Mouse (Mus musculus): ENCODE measurements at regions not wholly inside any gene's neighbourhood (a gene's known extent, or its start where the extent isn't known, plus 50 kb on each side); places are given as distances from the start of the nearest gene placed in this dataset.

DNA sequence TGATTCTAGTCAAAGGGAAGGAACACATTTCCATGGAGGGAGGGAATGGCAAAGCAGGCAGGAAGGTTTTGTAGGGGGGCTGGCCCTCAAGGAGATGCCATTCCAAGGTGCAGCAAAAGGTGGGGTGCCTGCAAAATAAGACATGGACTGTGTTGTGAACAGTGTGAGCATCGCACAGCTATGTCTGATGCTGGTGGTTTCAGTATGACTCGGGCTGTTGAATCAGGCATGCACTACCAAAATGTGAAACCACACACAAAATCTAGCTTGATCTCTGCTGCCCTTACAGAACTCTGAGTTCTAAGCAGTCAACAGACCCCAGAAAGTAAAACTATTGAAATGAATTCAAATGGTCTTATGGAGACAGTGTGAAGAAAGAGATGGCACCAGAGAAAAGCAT, 339.7 kb downstream of the Zfp619 start:
- no peak for ATAC-seq (replicated peaks; ENCODE audit: poor library complexity, severe bottlenecking)

DNA sequence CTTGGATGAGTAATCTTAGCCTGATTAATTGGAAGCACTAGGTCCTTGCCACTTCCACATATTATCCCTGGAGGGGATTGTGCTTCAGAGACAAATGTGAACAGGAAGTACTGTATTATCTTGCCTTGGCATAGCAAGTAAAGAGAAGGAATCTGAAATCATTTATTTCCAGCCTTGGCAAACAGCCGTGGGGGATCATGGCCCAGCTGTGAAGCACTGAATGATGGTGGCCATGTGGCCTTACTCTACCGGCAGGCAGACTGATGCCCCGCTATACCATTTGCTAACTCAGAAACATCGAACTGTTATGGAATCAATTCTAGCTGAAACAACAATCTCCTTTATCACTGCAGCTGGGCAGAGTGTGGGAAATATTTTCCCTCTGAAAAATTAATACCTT, 345.3 kb downstream of the Zfp619 start:
- ATAC-seq (replicated peaks; ENCODE audit: poor library complexity, severe bottlenecking): no peak

DNA sequence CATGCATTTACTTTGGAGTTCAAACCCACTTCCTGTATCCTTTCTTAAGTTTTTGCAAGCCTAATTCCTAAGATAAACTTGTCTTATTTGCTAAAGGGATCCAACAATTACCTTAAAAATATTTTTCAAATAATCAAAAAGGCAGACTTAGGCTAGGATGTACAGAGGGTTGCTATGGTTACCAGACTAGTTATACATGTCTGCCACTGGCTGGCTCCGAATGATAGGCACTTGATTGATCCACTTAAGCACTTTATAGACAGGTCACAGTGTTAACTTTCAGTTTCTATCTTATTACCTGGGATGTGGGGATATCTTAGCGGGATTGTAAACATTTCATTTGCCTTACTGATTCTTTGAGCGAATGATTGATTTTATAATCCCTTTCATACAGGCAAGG, 346.6 kb downstream of the Zfp619 start:
- ATAC-seq (replicated peaks; ENCODE audit: poor library complexity, severe bottlenecking): no peak

DNA sequence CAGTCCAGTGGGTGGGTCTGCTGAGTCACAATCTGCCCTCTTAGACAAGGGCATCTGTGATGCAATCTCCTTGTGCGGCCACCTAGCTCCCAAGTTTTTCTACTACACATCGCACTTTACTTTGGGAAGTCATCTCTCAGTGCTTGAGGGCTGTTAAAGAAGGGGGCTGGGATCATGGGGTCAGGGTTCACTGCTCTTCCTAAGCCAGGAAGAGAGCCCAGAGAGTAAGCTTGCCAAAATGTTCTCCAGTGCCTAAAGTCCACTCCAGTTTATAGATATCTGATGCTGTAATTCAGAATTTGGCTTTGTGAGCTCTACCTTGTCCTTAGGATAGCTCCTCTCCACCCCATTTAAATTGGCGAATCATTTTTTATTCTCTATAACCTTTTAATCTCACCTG, 347.2 kb downstream of the Zfp619 start:
- ATAC-seq (replicated peaks; ENCODE audit: poor library complexity, severe bottlenecking): no peak

DNA sequence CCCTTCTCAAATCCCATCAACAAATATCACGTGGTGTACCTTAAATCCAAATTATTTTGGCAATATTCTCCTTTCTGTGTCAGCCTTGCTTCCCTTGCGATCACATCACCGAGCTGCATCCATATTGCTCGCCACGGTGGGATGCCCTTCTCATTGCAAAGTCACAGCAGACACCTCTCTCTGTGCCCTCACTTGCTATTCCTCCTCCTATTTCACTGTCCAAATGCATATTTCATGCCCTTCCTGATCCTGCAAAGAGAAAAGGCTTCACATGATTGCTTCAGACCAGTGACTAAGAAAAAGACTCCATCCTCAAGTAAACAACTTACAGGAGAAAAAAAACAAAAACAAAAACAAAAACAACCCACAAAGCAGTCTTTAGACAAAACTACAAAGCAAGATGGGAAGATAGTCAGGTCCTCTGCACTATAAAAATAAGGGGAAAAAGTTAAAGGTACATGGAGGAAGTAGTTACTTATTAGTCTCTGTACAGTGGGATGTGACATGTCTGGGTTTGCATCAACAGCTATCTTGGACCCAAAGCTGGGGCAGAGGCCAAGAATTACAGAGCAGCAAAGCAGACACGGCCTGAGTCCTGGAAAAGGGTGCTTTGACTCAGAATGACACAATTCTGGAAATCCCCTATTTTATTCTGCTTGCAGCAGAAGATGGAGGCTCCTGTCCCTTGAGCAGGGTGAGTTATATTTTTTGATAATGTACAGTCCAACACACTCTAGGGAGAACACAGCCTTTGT, 349.3 kb downstream of the Zfp619 start:
- no peak for ATAC-seq (replicated peaks; ENCODE audit: poor library complexity, severe bottlenecking)

DNA sequence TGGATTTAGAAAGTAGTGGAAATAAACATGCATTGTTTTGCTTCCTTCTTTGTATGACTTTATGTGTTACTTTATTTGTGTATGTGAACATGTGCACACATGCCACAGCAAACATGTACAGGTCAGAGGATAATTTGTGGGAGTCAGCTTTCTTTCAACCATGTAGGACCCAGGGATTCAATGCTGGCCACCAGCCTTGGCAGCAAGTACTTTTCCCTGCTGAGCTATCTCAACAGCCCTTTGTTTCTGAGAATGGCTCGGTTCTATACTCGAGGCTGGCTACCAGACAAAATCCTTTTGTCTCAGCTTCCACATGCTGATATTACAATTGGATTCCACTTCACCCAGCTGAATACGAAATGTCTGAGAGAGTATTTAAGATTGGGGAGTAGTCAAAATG, 349.9 kb downstream of the Zfp619 start:
- ATAC-seq (replicated peaks; ENCODE audit: poor library complexity, severe bottlenecking): no peak

DNA sequence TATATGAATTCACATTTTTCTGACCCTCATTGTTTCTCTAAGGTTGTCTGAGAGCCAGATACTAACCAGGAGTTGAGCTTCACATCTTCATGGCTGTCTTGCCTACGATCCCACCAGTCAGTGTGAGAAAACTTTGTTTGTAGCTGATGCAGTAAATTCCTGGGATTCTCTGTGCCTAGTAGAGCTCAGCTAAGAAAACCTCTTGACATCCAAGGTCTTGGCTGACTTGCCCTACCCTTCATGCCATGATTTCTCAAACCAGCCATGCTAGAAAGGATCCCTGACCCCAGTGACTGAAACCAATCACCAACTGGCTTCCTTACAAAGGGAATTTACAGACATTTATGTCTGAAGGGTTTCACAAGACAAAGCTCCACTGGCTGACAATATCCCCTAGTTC, 364.5 kb downstream of the Zfp619 start:
- ATAC-seq (replicated peaks; ENCODE audit: poor library complexity, severe bottlenecking): no peak

DNA sequence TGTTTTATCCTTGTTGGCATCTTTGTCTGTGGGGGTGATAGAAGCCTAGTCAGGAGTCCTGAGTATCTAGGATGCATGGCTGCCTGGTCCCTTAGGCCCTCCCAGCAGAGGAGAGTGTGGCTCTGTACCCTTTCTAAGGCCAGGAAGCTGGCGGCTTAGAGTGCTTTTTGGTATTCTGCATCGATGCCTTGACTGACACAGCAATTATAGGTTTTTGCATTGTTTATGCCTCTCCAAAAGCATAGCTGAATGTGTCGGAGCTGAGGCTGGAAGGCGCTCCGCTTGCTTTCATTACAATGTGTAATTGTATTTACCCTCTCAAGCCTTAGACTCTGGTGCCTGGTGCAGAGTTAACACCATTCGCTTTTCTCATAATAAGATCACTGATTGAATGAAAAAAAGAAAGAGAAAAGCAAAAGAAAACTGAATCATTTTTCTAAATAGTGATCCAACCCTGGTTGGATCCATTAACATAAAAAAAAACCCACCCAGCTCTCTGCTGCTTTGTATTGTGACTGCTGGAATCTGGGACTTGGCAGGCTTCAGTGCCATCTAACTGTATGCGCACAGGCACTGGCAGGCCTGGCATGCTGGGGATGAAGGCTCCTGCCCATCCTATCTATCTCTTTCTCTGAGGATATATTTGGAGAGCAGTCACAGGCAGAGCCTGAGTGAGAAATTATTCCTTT, 376.8 kb downstream of the Zfp619 start:
- ATAC-seq (replicated peaks; ENCODE audit: poor library complexity, severe bottlenecking): no peak

DNA sequence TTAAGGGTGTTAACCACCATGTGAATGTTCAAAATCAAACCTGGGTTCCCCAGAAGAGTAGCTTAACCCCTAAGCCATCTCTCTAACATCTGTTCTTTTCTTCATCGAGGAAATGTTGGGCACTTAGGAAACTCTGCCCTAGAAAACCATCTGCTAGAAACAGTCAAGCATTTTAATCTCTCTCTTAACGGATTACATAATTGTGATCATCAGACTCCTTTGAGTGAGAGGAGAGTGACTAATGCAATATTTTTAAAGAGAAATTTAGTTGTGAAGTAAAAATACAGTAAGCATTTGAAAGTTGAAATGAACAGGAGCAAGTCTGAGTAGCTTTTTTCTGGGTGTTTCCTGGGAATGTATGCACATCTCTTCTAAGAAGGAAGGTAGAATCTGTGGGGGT, 379.4 kb downstream of the Zfp619 start:
- no peak for ATAC-seq (replicated peaks; ENCODE audit: poor library complexity, severe bottlenecking)

DNA sequence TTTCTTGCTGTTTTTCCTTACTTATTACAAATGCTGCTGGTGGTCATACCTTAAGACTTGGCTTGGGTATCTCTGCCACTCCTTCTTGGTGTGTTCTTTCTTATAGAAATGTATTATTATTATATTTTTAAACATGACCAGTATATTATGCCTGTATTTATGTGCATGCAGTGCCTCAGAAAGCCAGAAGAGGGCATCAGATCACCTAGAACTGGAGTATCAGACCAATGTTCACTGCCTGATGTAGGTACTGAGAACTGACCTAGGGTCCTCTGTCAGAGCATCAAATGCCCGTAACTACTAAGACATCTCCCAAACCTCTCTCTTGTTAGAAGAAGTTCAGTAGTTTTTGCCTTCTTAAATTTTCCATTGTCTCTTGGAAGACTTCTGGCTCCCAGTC, 380.7 kb downstream of the Zfp619 start:
- no peak for ATAC-seq (replicated peaks; ENCODE audit: poor library complexity, severe bottlenecking)

DNA sequence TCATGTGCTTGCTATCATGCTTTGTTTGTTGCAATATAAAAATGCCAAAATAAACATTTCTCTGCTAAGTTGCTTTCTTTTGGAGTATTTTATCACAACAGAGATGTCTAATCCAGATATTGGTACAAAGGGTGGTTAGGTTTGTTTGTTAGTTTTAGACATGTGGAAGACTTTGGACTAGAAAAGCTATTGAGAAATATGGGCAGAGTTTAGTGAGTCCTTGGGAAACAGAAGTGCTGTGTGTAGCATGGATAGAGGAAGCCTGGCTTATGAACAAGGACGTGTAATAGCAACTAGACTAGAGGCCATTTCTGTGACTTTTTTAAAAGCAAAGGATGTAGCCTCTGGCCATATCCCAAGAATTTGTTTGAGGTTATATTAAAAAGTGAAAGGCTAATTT, 416.4 kb downstream of the Zfp619 start:
- no peak for ATAC-seq (replicated peaks; ENCODE audit: poor library complexity, severe bottlenecking)

DNA sequence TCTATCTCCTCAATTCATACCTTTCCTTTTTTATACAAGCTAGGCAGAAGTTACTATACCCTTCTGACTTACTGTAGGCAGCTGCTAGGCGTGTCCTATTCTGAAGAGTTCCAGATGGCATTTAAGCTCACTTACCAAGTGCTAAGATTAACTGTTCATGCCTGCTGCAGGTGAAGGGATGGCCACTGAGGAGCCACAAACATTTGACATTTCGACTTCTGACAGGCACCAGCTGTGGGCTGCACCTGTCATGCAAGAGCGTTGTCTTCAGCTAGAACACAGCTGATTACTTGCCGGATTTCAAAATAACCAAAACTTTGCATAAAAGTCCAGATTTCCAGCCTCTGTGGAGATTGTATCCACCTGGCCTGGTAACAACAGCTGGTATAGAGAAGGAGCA, 419.7 kb downstream of the Zfp619 start:
- ATAC-seq (replicated peaks; ENCODE audit: poor library complexity, severe bottlenecking): no peak

DNA sequence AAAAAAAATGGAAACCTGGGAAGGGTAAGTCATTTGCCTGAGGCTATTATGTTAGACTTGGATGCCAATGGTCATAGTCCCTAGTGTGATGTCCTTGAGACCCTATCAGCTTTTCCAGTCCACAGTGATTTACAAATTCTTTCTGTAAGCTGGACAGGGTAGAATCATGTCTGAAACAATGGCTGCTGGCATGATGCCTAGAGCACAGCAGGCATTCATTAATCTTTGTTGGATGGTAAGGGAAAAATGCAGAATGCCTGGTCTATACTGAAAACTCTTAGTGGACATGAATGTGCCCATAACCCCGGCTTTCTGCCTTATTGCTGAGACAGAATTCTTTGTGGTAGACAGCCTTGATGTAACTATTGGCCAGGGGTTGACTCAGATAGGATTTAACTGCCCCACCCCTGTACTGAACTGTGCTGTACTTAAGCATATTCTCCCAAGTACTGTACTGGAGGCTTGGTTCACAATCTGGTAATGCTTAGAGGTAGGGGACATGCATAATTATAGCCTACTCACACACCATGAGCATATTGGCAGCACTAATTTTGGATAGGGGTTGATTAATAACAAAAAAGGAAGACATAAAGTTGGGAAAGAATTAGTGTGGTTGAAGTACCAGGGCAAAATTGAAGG, 424.8 kb downstream of the Zfp619 start:
- ATAC-seq (replicated peaks; ENCODE audit: poor library complexity, severe bottlenecking): no peak

DNA sequence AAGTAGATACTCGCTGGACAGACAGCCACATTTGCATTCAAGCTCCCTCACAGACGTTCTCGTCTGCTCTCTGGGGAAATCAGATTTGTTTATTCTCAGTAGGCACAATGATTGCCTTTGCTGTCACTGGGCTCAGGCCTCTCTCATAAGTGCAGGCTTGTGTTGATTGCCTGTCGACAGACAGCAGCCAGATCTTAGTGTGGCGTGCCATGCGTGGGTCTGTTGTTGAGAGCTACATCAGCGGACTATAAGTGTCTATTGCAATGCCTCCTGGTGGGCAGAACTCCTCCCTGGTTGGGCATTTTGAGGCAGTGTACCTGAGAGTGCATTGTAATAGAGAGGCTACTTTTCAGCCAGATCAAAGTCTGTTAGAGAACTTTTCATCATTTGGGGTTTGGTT, 436.5 kb downstream of the Zfp619 start:
- ATAC-seq (replicated peaks; ENCODE audit: poor library complexity, severe bottlenecking): no peak

DNA sequence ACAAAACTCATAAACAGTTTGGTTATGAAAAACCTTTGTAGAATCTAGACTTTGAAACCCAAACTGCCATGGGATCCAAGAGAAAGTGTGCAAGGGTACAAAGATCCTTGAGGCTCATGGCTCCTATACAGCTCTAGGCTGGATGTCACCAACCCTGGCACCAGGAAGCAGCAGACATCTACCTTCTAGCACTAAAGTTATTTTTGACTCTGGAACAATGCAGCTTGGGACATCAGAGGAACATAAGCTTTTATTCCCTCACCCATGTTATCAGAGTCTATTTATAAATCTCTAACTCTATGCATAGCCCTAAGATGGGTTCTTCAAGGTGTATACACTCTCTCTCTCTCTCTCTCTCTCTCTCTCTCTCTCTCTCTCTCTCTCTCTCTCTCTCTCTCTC, 437.4 kb downstream of the Zfp619 start:
- ATAC-seq (replicated peaks; ENCODE audit: poor library complexity, severe bottlenecking): no peak

DNA sequence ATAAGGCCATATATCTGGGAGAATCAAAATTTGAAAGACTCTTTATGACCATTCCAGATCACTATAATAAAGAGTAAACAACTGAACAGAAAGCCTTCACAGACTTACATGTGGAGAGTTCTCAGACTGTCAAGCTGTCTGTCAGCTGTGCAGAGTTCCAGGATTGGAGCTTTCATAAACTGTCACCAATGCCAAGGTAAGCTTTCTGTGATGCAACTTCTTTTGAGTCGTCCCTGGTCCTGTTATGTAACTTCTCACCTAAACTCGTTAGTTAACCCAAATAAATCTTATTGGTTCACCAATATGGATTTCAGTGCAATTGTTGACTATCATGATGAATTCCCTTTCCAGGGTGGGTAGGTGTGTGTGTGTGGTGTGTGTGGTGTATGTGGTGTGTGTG, 460.6 kb downstream of the Zfp619 start:
- no peak for ATAC-seq (replicated peaks; ENCODE audit: poor library complexity, severe bottlenecking)

DNA sequence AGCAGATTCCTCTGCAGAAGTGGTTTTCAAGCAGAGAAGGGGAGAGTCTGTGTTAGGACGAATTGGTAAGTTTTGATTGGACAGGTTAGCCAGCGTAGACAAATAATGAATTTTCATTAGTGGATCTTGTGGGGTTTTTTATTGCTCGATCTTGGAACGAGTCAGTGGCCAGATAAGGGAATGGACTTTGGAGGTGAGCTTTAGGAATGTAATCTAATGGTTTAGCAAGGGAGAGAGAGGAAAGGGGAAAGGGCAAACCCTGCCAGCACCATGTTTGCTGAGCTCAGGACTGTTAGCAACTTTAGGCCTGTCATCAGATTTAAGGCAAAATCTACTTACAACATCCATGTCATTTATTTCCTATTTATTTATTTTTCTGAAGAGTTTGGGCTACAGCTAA, 464.1 kb downstream of the Zfp619 start:
- no peak for ATAC-seq (replicated peaks; ENCODE audit: poor library complexity, severe bottlenecking)
